Mouse (Mus musculus) mesoderm, embryonic 11.5 days (tissue): ENCODE measurements around the gene Ipo11.
"Not testable (repeated sequence)": the region's sequence is repeated elsewhere in the genome, so short reads cannot be mapped to it uniquely, and the experiment has no call there.

Experiments
- DNase-seq: peaks from one replicate; pipeline ENCODE4 v3.0.0-alpha.2; 2012; ENCODE audit warnings: low read depth, low spot score

Gene Ipo11

DNA sequence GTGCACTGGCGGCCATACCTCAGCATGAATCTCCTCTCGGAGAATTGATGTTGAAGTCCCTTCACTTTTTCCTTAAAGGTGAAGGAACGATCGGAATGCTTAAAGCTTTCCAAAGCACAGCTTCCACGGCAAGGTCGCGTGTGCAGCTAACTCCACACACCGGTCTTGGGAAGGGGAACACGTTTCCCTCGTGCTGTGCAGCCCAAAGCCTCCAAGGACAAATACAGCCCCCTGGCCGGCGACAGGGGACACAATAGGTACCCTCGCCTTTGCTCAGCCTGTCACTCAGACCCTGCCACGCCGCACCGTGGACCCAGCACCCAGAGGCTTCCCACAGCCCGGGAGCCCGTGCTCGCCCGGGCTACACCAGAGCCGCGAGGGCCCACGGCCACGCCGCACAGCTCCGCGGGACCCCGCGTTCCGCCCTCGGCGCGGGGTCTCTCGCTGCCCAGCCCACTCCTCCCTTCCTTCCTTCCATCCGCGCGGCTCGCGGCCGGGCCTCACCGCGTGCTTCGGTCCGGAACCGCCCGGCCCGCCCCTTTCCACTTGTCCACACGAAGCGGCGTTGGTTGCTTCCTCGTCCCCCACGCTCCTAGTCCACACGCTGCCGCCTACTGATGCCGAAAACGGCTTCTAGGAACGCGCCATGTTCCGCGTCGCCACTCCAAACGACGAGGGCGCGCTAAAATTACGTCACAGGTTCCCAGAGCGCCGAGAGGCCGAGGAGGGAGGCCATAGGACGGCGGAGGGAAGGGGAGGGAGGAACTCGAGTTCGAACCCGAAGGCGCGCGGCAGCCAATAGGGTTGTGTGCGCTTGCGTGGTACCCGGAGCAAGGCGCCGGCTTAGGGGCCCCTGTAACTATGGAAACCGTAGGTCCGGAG lies at the start of gene Ipo11:
Ipo11 (minus strand) TSS at position 703 of the 882 bp plus-strand sequence.
- peak; percentile 96 for DNase-seq

DNA sequence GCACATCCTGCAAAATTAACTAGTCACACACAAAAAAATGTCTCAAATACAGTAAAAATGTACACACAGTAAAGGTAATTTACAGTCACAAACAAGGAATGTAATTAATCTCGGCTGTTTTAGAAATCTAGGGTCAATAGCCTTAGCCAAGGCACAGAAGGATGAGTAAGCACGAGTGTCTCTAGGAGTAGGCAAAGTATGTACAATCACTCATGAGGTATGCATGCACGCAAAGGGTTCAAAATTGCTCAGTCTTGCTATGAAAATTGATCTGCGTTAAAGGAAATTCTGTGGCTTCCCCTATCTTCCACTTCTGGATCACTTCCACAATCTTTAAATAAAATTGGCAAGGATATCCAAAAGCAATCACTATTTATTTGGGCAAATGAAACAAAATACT lies 24.7 kb upstream of the Ipo11 start:
- no peak for DNase-seq

DNA sequence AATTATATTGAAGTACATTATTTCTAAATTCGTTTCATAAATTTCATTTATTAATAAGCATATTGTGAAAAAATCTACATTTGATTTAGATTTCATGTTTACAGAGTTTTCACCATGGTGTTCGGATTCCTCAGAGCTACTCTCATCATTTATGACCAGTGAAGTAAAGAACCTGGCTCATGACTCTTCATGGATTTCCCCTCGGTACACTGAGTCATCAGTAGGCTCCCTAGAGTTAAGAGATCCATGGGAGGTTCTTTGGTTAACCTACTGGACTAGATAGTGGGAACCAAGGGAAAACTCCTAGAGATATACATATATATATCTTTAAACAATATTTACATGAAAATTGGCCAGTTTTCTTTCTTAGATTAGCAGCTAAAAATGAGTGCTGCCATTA lies 23.8 kb upstream of the Ipo11 start:
- DNase-seq, result no peak

DNA sequence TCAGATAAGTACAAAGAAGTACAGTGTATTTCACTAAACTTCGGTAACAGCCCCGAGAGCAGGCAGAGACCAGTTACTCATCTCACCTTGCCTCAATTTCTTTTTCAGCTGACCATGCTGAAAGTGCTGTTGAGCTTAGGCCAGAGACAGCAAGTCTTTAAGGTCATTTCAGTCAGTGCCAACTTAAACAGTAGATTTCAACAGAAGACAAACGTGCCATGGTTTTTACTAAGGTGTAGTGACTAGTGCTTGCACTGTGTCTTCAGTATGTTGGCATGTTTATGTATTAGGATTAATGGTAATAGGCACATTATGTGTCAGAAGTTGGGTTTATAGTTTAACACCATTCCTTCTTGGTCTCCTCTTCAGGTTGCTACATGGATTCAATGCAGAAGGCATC lies 21.5 kb upstream of the Ipo11 start:
- no peak for DNase-seq

DNA sequence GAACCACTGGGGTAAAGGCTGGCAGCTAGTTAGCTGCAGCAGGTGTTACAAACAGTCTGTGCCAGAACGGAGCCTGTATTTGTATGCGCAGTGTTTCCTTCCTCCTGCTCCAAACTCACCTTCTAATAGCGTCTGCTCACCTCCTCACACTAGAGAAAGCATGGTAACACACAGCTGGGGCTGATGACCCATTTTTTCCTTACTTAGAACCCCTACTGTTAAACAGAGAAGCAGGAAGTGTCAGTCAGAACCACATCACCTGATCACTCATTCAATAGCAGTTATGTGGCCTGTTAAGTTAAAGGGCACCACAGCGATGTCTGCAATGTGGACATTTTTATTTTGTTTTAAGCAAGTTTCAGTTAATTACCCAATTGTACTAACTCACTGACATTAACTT lies 20.8 kb upstream of the Ipo11 start:
- no peak for DNase-seq

DNA sequence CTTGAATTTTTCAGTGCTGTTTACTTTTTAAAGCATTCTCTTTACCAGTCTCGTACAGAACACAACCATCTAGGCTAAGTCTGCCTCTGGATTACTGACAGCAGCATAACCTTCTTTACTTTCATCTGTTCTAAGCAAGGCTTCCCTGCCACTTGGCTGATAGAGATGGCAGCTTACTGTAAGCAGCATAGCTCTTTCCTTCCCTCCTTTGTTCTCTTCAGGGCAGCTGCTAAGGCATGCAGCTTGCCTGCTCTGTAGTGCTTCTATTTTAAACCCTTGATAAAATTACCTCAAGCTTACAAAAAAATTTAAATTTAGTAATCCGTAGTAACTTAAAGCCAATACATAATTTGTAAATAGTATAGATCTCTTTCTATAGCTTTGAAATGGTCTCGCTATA lies 18.1 kb upstream of the Ipo11 start:
- DNase-seq, result no peak

DNA sequence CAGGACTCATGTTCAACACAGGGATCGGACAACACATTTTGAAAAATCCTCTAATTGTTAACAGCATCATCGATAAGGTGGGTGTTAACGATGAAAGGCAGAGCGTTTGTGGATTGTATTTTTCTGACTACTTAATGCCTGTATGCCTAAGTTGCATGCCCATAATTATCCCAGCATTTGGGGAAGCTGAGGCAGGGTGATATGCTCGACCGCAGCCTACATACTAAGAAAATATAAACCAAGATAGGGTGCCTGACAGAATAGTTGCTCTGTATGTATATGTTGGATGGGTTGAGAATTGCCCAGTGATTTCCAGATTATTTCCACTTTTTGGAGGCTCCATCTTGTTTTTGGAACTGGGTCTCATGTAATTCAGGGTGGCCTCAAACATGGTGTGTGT lies 10.8 kb upstream of the Ipo11 start:
- no peak for DNase-seq

DNA sequence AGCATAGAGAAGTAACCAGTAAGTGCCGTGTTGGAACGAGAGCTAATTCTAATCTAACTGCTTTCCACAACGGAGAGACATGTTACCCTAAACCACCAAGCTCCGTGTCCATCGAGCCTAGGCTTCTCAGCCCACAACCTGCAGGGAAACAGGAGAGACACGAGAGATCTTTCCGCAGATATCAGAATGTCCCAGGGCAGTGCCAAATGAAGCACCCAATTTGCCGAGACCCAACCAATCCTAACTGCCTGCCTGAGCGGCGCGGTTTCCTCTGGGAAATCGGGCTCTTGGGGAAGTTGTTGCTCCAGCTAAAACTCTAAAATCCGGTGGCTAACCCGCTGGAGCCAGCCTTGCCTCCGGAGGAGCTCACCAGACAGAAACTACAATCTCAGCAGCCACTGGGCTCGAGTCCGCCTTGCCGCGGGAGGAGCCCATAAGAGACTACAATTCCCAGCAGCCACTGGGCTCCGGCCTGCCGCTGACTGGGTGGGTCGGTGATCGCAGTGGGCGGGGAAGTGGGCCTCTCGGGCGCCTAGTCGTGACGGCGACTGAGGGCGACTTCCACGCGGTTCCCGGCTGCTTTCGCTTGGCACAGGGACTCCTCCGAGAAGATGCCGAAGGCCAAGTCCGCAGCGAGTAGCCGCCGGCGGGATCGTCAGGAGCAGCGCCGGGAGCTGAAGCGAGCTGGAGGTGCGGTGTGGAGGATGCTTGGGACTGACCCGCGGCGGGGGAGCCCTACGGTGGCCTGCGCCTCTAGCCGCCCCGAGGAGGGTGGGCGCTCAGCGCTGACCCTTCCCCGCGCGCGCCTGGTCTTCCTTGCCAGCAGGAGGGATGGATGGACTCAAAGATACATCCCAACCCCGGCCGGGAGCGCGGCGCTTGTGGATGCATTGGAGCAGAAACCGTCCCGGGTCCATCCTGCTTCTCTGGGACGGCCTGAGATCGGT lies 10.1 kb upstream of the Ipo11 start, which contains the start of gene Dimt1:
Dimt1 (plus strand) TSS at position 534 of the 947 bp plus-strand sequence.
- peak; percentile 94 for DNase-seq

DNA sequence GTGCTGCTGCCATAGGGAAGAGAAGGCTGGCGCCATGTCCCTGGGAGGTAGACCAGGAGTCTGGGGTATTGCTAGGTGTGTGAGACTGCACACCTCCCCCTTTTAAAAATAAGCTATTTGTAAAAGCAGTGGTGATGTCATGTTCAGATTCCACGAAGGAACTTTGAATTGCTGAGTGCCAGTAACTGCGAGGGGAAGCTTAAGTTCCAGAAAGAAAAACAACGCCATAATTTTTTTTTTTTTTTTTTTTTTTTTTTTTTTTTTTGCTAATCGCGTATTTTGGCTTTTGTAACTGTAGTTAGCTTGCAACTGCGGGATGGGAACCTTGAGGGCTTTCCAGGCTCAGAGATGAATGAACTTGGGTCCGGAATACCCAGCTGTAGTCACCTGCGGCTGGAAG lies 8.8 kb upstream of the Ipo11 start:
- no peak for DNase-seq

DNA sequence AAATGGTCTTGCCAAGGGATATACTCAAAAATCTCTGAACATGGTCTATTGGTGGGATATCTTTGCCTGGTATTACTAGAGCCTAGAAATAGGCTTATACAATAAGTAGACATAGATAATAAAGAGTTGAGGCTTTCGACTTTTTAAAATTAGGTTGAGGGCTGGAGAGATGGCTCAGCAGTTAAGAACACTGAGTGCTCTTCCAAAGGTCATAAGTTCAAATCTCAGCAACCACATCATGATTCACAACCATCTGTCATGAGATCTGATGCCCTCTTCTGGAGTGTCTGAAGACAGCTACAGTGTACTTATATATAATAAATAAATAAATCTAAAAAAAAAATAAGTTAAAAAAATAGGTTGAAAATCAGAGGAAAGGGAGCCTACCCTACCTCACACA lies 6.0 kb upstream of the Ipo11 start:
- DNase-seq, result no peak

DNA sequence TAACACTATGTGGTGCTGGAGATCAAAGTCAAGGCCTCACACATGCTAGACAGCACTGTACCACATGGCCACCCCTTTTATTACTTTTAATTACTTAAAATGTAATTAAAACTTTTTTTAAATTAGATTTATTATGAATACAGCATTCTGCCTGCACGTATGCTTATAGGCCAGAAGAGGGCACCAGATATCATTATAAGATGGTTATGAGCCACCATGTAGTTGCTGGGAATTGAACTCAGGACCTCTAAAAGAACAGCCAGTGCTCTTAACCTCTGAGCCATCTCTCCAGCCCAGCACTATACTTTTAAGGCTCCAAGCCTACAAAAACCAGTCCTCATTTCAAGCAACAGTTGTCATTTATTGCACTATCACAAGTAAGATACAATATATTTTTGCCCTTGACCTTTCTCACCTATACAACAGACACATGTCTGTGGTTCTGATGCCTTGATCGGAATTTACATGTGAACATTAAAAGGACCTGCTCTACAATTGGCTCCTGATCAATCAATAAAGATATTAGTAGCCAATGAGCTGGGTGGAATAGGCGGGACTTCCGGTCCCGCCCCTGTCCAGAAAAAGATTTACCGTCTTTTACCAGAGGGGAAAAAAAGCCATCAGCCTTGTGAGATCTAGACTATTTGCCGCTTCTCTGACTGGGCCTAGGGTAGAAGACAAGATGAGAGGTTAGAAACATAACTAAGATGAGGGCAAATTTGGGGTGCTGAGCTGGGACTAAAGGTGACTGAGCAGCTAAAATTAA lies 4.6 kb upstream of the Ipo11 start:
- DNase-seq, result peak; percentile 59

DNA sequence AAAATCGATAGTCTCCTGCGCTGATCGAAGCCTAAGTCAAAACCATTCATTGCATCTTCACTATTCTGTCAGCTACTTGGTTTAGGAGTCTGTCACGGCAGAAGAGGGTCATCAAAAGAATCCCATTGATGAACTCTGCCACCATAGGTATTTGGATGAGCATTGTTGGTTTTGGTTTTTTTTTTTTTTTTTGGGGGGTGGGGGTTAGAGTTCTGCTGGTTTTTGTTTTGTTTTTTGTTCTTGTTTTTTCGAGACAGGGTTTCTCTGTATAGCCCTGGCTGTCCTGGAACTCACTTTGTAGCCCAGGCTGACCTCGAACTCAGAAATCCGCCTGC lies 347 bp upstream of the Ipo11 start:
- DNase-seq, result no peak

DNA sequence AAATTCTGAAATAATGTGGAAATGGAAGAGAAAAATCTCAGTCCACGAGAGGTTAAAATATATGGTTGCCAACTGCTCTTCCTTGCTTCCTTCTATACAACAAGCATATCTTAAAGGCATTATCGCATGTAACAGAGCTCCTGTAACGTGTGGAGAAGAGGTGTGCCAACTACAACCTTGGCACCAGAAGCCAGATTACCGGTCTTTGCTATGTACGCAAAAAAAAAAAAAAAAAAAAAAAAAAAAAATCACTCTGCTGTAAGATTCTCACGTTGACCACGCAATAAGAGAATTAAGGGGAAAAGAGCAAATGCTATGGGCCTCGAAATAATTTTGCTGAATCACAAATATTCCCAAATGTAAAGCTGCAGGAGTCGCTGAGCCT lies 895 bp downstream of the Ipo11 start:
- no peak for DNase-seq

DNA sequence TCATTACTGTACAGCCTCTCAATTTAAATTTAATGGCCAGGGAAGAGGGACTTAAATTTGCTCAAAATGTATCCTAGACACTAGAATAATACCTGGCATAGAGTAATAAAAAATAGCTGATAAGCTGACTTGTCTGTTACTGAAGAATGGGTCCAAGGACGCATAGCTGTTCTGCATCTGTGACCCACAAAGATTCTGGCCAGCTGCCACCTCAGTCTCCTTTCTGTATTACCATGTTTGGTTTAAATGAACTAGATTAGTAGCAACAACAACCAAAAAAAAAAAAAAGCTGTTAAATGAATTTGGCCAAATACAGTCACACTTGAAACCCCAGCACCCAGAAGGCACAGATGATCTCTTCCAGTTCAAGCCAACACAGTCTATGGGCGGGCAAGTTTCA lies 7.6 kb downstream of the Ipo11 start:
- no peak for DNase-seq

DNA sequence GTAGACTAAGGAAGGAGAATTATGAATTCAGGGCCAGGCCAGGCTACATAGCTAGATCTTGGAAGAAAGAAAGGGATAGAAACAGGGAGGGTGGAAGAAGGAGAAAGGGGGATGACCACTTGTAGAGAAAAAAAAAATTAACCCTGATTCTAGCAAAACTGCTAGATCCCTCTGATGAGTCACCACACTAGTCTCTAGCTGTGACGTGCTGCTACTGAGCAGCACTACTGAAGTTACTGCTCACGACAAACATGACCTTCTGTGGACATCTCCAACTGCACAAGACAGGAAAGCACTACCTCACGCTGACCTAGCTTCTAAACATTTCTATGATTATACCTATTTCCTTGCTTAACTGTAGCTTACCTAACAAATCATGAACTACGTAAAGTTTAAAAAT lies 8.5 kb downstream of the Ipo11 start:
- DNase-seq, result no peak

DNA sequence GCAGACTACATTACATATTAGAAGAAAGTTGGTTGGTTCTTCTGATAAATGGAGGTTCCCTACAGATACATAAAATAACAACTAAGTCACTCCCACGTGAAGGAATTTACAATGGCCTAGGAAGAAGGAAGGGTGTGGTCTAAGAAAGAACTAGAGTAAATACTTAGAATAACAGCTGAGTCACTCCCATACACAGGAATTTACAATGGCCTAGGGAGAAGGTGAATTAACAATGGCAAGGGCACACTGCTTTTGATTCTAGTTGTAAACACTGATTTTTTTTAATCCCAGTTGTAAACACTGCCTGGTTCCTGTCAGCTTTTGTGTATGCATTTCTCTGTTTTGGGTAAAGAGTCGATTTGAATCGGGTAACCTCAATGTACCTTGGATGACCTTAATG lies 10.8 kb downstream of the Ipo11 start:
- not testable (repeated sequence) for DNase-seq

DNA sequence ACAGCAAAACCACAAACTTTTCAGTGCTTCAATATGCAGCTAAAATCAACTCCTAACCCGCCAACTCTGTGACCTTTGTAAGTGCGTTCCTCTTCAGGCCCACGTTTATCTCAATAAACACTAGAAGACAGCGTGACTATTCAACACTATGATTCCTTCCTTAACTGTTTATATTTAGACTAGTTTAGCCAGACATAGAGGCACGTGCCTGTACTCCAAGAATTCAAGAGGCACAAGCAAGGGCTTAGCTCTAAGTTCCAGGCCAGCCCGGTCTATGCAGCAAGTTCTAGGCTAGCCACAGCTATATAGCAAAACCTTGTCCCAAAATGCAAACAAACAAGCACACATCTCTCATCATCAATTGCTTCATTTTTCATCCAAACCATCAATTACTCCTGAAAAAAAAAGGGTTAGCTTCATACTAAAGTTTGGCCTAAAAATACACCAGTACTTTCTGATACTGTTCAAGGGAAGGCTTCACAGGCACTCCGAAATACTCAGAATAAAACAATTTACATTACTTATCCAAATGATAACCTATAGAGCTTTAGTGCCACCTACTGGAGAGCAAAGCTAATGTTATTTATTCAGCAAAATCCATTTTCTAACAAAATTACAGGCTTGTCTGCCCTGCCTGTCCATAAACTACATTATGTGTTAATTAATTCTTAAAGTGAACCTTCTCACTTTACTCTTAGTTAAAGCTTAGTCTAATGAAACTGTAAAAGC lies 18.3 kb downstream of the Ipo11 start:
- peak; percentile 46 for DNase-seq

DNA sequence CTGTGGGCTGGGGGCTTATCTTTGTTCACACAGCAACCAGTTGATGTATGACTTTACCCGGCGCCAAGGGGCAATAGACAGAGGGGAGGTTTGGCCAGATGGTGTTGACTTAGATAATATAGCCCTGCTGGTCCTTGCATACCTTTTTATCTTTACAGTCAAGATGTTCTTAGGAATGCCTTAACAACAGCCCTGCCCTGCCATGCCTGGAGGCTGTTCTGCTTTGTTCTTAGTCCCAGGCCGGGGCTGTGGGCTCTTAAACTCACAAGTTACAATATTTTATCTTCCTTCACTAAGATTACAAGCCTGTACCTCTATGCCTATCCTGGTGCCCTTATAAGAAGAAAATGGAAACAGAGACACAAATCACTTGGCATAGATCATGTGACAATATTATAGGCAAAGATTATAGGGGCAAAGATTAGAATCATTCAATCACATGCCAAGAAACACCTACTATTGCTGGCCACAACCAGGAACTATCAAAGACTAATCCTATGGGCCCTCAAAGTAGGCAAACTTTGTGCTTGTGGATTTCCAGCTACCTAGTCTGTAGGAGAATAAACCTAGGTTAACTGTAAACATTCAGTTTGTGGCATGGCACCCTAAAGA lies 23.5 kb downstream of the Ipo11 start:
- no peak for DNase-seq

DNA sequence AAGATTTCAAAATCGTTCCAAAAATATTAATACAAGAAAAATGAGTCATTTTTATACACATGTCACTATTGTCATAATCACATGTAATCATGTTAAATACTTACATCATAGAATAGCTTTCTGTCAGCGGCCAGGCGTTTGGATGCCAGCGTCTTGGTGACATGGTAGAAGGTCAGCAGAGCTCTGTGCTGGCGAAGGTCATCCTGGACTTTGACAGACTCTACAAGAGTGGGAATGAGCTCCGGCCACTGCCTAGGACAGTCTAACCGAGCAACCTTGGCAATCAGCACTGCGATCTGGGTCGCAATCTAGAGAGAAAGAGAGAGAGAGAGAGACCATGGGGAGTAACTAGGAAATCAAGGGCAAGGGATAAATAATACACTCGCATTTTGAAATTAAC lies 26.7 kb downstream of the Ipo11 start:
- DNase-seq, result no peak

DNA sequence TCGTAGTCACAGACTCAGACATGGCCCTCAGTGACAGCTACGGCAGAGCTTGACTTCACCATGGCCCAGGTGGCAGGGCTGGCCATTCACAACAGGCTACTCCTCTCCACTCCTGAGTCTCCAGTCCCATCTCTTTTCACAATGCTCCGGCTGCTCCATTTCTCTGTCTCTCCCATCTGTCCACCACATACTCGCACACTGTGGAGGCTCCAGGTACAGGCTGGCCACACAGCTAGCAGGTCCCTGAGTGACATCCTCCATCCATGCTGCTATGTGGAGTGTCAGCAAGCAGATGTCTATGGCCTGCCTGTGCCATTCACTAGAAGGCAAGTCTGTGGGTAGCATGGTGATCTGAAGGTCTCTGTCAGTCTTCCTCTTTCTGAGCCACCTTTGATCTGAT lies 29.5 kb downstream of the Ipo11 start:
- no peak for DNase-seq

DNA sequence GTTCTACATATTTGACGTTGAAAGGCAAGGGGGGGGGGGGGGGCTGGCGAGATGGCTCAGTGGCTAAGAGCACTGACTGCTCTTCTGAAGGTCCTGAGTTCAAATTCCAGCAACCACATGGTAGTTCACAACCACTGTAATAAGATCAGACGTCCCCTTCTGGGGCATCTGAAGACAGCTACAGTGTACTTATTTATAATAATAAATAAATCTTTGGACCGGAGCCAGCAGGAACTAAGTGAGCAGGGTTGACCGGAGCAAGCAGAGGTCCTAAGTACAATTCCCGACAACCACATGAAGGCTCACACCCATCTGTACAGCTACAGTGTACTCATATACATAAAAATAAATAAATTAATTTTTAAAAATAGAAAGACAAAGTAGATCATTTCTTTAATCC lies 31.6 kb downstream of the Ipo11 start:
- DNase-seq, result not testable (repeated sequence)
